ENCODE assay signal across 15 mouse cellular contexts in genomic region chr2:165786467-165786866, GRCm38 (mm10).
A peak's percentile ranks its signal among the peaks of the same experiment; 100 is the strongest.
DNase-seq lines count a peak whose midpoint lies in the region; ATAC-seq and TF ChIP-seq lines count a peak whose summit lies in the region.
"Had no signal": no experiment of that assay in that cellular context is flagged by ENCODE, and none has a peak within 500 bp of the region (broad histone marks: within the 10 kb centered on the region; RNA-seq: fewer than 3 reads in every experiment).

No protein-coding gene starts in this region.

- H3K9me3 ChIP-seq in forebrain, postnatal 0 days (ENCODE audit: low read length) = no peaks in the 10 kb centered on the region
- H3K9me3 ChIP-seq in forebrain, embryonic 12.5 days = no peaks in the 10 kb centered on the region
- H3K9me3 ChIP-seq in limb, embryonic 14.5 days (ENCODE audit: control insufficient read depth, low read length) = no peaks in the 10 kb centered on the region
- no peaks in the 10 kb centered on the region for H3K9me3 ChIP-seq in limb, embryonic 10.5 days (replicated peaks)
- H3K9me3 ChIP-seq in E14TG2a.4 (ENCODE audit: low read length) = no peaks in the 10 kb centered on the region
- H3K9me3 ChIP-seq: heart, embryonic 13.5 days; hindbrain, embryonic 12.5 days had no signal

- H3K27me3 ChIP-seq in forebrain, postnatal 0 days (ENCODE audit: insufficient read depth, low read length) = no peaks in the 10 kb centered on the region
- no peaks in the 10 kb centered on the region for H3K27me3 ChIP-seq in forebrain, embryonic 12.5 days
- no peaks in the 10 kb centered on the region for H3K27me3 ChIP-seq in limb, embryonic 14.5 days (ENCODE audit: control insufficient read depth, insufficient read depth, low read length)
- no peaks in the 10 kb centered on the region for H3K27me3 ChIP-seq in limb, embryonic 10.5 days (ENCODE audit: low read depth, poor library complexity, severe bottlenecking)
- peaks cover 21% of the 10 kb centered on the region for H3K27me3 ChIP-seq in E14TG2a.4 (ENCODE audit: insufficient read depth, low read length)
- H3K27me3 ChIP-seq: heart, embryonic 13.5 days; hindbrain, embryonic 12.5 days had no signal

- H3K4me2 ChIP-seq in forebrain, postnatal 0 days (ENCODE audit: low read depth) = no peak overlapping the region
- H3K4me2 ChIP-seq in forebrain, embryonic 12.5 days = no peak overlapping the region
- no peak overlapping the region for H3K4me2 ChIP-seq in limb, embryonic 14.5 days (replicated peaks; ENCODE audit: low read depth, low read length, severe bottlenecking)
- H3K4me2 ChIP-seq: heart, embryonic 13.5 days; hindbrain, embryonic 12.5 days had no signal

- H3K4me1 ChIP-seq in forebrain, postnatal 0 days (ENCODE audit: insufficient read depth) = no peaks in the 10 kb centered on the region
- H3K4me1 ChIP-seq in forebrain, embryonic 12.5 days = peaks cover 9% of the 10 kb centered on the region
- H3K4me1 ChIP-seq in limb, embryonic 14.5 days (ENCODE audit: control insufficient read depth, insufficient read depth, low read length) = no peaks in the 10 kb centered on the region; the same call in 1 of the 2 replicates
- peaks cover 12% of the 10 kb centered on the region for H3K4me1 ChIP-seq in limb, embryonic 10.5 days
- H3K4me1 ChIP-seq in E14TG2a.4 (replicated peaks; ENCODE audit: low read depth, low read length) = peaks cover 82% of the 10 kb centered on the region

- TF ChIP-seq POLR2A in limb, embryonic 14.5 days (IDR thresholded peaks at IDR 0.05; ENCODE audit: borderline replicate concordance, extremely low read depth, insufficient read depth, insufficient read length) = no peak

- no peak overlapping the region for H3K9ac ChIP-seq in forebrain, postnatal 0 days
- no peak overlapping the region for H3K9ac ChIP-seq in forebrain, embryonic 12.5 days
- H3K9ac ChIP-seq in limb, embryonic 14.5 days (ENCODE audit: low read depth, low read length, severe bottlenecking) = no peak overlapping the region
- H3K9ac ChIP-seq: heart, embryonic 13.5 days; hindbrain, embryonic 12.5 days had no signal

- peak; percentile 39 for TF ChIP-seq CTCF in forebrain, postnatal 0 days (IDR thresholded peaks at IDR 0.05; ENCODE audit: low read depth)
- TF ChIP-seq CTCF in E14TG2a.4 (conservative IDR thresholded peaks at IDR 0.05; ENCODE audit: low read length) = peak; percentile 56

- WGBS in forebrain, postnatal 0 days = 61% methylated on average over 1 of the region's 1 CpGs
- 85% methylated on average over 1 of the region's 1 CpGs for WGBS in forebrain, embryonic 12.5 days
- 76% methylated on average over 1 of the region's 1 CpGs for WGBS in limb, embryonic 14.5 days
- 85% methylated on average over 1 of the region's 1 CpGs for WGBS in limb, embryonic 10.5 days

- no peak overlapping the region for H3K4me3 ChIP-seq in forebrain, postnatal 0 days (ENCODE audit: low read depth, low read length)
- H3K4me3 ChIP-seq in forebrain, embryonic 12.5 days (replicated peaks) = no peak overlapping the region
- H3K4me3 ChIP-seq in limb, embryonic 14.5 days (replicated peaks; ENCODE audit: low read length) = no peak overlapping the region
- no peak overlapping the region for H3K4me3 ChIP-seq in limb, embryonic 10.5 days
- no peak overlapping the region for H3K4me3 ChIP-seq in E14TG2a.4 (replicated peaks; ENCODE audit: low read length)
- H3K4me3 ChIP-seq: heart, embryonic 13.5 days; hindbrain, embryonic 12.5 days had no signal

- H3K36me3 ChIP-seq in forebrain, postnatal 0 days (ENCODE audit: insufficient read depth) = peaks cover 73% of the 10 kb centered on the region
- peaks cover 84% of the 10 kb centered on the region for H3K36me3 ChIP-seq in forebrain, embryonic 12.5 days (replicated peaks)
- H3K36me3 ChIP-seq in limb, embryonic 14.5 days (ENCODE audit: control insufficient read depth, insufficient read depth, low read length) = peaks cover 89% of the 10 kb centered on the region
- H3K36me3 ChIP-seq in limb, embryonic 10.5 days = peaks cover 98% of the 10 kb centered on the region
- peaks cover 43% of the 10 kb centered on the region for H3K36me3 ChIP-seq in E14TG2a.4 (ENCODE audit: insufficient read depth, low read length)

- no peak overlapping the region for H3K27ac ChIP-seq in forebrain, postnatal 0 days (ENCODE audit: low read depth, low read length)
- H3K27ac ChIP-seq in forebrain, embryonic 12.5 days = no peak overlapping the region
- H3K27ac ChIP-seq in limb, embryonic 14.5 days (replicated peaks; ENCODE audit: low read depth, low read length) = no peak overlapping the region
- no peak overlapping the region for H3K27ac ChIP-seq in limb, embryonic 10.5 days
- H3K27ac ChIP-seq: heart, embryonic 13.5 days; hindbrain, embryonic 12.5 days had no signal

- DNase-seq in forebrain, postnatal 0 days = peak; percentile 39
- peak; percentile 37 for DNase-seq in limb, embryonic 14.5 days (ENCODE audit: low spot score)
- no peak for DNase-seq in limb, embryonic 10.5 days (ENCODE audit: low spot score)
- peak; percentile 42 for DNase-seq in induced T-regulatory cell, adult 2 months (ENCODE audit: low read depth)
- DNase-seq in layer of hippocampus, adult 11-12 months (ENCODE audit: low spot score) = no peak
- DNase-seq: adrenal gland, postnatal 25 days; cerebellum, postnatal 36 days; gastrocnemius, postnatal 25 days; right cerebral cortex, postnatal 14 days; thymus, adult 2 months had no signal

- no peak for ATAC-seq in forebrain, postnatal 0 days
- no peak for ATAC-seq in forebrain, embryonic 12.5 days (ENCODE audit: low FRiP score)
- ATAC-seq in limb, embryonic 14.5 days (ENCODE audit: low FRiP score, low read depth) = no peak
- ATAC-seq in megakaryocyte, adult 5-6 weeks (ENCODE audit: poor library complexity, severe bottlenecking) = no peak

Comparison
In these comparisons a context has a peak if more than half of its experiments do, and no peak if none do; other contexts are left out.
1. DNase-seq: peak in forebrain, postnatal 0 days (single experiment), limb, embryonic 14.5 days (single experiment) and induced T-regulatory cell, adult 2 months (single experiment); none in limb, embryonic 10.5 days (single experiment) and layer of hippocampus, adult 11-12 months (single experiment).